Mouse (Mus musculus): Measurements from ENCODE around the gene 1500009L16Rik. TPM values are rescaled to one million over a fixed set of nuclear protein-coding genes. Genes with fewer than 3 reads are reported as not detected.

1500009L16Rik gene
- polyA plus RNA-seq (2014; fragmentation: Illumina TruSeq; extraction: RNeasy Lipid Tissue Mini Kit (QIAGEN cat#74804)) = 15.3 TPM

DNA sequence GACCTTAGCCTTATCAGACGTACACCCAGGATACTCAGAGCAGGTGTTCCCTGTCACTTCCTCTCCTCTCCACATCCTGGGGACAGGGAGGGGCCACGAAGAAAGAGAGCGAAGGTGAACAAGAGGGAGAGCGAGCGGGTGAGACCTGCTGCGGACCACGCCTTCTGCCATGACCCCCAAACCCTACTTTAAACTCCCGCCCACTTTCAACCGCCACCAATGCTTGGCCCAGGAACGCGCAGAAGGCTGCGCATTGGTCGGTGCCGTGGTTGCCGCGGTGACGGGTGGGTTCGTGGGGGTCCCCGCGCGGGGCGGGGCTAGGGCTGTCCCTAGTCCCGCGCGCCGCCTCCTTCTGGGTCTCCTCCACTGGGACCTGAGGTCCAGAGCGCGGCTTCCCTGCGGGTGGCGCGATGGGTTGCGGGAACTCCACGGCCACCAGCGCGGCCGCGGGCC is at the start of gene 1500009L16Rik:
1500009L16Rik (plus strand) TSS at position 287 of the 453 bp plus-strand sequence.

Other genes with a start within 250 kb of the 1500009L16Rik start
- gene Aldh1l2, start 188.7 kb upstream of the 1500009L16Rik start, polyA plus RNA-seq (2014; fragmentation: Illumina TruSeq; extraction: RNeasy Lipid Tissue Mini Kit (QIAGEN cat#74804)) = 1.3 TPM
- 101 TPM for gene Washc4, start 179.1 kb upstream of the 1500009L16Rik start, polyA plus RNA-seq (2014; fragmentation: Illumina TruSeq; extraction: RNeasy Lipid Tissue Mini Kit (QIAGEN cat#74804))
- 110 TPM for gene Appl2, start 74.1 kb upstream of the 1500009L16Rik start, polyA plus RNA-seq (2014; fragmentation: Illumina TruSeq; extraction: RNeasy Lipid Tissue Mini Kit (QIAGEN cat#74804))

Measured in ovary, adult 10 weeks (tissue).